Comparison of ENCODE assay signal across 19 mouse cellular contexts in the genomic region with DNA sequence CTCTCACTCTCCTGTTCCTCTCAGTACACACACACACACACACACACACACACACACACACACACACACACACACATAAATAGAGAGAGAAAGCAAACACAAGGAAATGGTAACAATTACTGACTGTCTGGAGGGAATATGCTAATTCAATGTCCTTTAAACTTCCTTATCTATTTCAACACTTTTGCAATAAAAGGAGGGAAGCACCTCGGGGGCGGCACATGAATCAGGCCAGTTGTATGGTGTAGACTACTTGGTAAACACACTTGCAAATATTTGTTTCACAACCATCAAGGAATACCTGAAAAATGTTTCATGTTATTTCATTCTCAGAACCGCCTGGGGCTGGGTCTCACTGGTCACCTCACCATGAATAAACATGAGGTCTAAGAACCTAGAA. TPM values are rescaled to one million over a fixed set of nuclear protein-coding genes. Genes with fewer than 3 reads are reported as not detected.
A peak's percentile ranks its signal among the peaks of the same experiment; 100 is the strongest.
DNase-seq lines count a peak whose midpoint lies in the region; ATAC-seq and TF ChIP-seq lines count a peak whose summit lies in the region.
"Had no signal": no experiment of that assay in that cellular context is flagged by ENCODE, and none has a peak within 500 bp of the region (broad histone marks: within the 10 kb centered on the region; RNA-seq: fewer than 3 reads in every experiment).

No protein-coding gene starts in this region.

- no peak for TF ChIP-seq EP300 in stomach, postnatal 0 days (optimal IDR thresholded peaks at IDR 0.05)

- peak overlapping the region; percentile 19; the same call in 1 of the 2 replicates for H3K27ac ChIP-seq in kidney, embryonic 15.5 days
- no peak overlapping the region for H3K27ac ChIP-seq in kidney, embryonic 14.5 days (ENCODE audit: low read depth, low read length)
- peak overlapping the region; percentile 89 for H3K27ac ChIP-seq in liver, embryonic 11.5 days (ENCODE audit: low read depth, low read length)
- no peak overlapping the region for H3K27ac ChIP-seq in stomach, postnatal 0 days (replicated peaks)
- H3K27ac ChIP-seq: embryonic facial prominence, embryonic 15.5 days; macrophage; midbrain, embryonic 13.5 days had no signal

- 0 out of 2 replicates have a peak, but pooled peaks cover 3% of the 10 kb centered on the region for H3K9me3 ChIP-seq in kidney, embryonic 15.5 days (replicated peaks)
- no peaks in the 10 kb centered on the region for H3K9me3 ChIP-seq in kidney, embryonic 14.5 days (ENCODE audit: control insufficient read depth, low read length)
- H3K9me3 ChIP-seq in liver, embryonic 11.5 days (ENCODE audit: control insufficient read depth, low read length): no peaks in the 10 kb centered on the region
- H3K9me3 ChIP-seq in stomach, postnatal 0 days (ENCODE audit: control insufficient read depth, low read length): no peaks in the 10 kb centered on the region
- H3K9me3 ChIP-seq: embryonic facial prominence, embryonic 15.5 days; midbrain, embryonic 13.5 days had no signal

- intact Hi-C loops in gastrocnemius, postnatal 36 days (cut with DNase I): no loop called here

- H3K4me1 ChIP-seq in kidney, embryonic 15.5 days: peaks cover 16% of the 10 kb centered on the region
- H3K4me1 ChIP-seq in kidney, embryonic 14.5 days (ENCODE audit: control insufficient read depth, insufficient read depth, low read length): no peaks in the 10 kb centered on the region
- H3K4me1 ChIP-seq in liver, embryonic 11.5 days (replicated peaks; ENCODE audit: control insufficient read depth, insufficient read depth, low read length): peaks cover 59% of the 10 kb centered on the region
- peaks cover 3% of the 10 kb centered on the region; the same call in 1 of the 2 replicates for H3K4me1 ChIP-seq in stomach, postnatal 0 days (replicated peaks; ENCODE audit: control insufficient read depth, insufficient read depth)

- H3K27me3 ChIP-seq in kidney, embryonic 15.5 days: no peaks in the 10 kb centered on the region
- no peaks in the 10 kb centered on the region for H3K27me3 ChIP-seq in kidney, embryonic 14.5 days (ENCODE audit: control insufficient read depth, insufficient read depth, low read length)
- no peaks in the 10 kb centered on the region for H3K27me3 ChIP-seq in liver, embryonic 11.5 days (replicated peaks; ENCODE audit: control insufficient read depth, insufficient read depth, low read length)
- no peaks in the 10 kb centered on the region for H3K27me3 ChIP-seq in stomach, postnatal 0 days (ENCODE audit: control insufficient read depth, insufficient read depth, low read length)
- H3K27me3 ChIP-seq: embryonic facial prominence, embryonic 15.5 days; midbrain, embryonic 13.5 days had no signal

- no peak overlapping the region for H3K4me3 ChIP-seq in kidney, embryonic 15.5 days (replicated peaks)
- no peak overlapping the region for H3K4me3 ChIP-seq in kidney, embryonic 14.5 days (ENCODE audit: low read length)
- no peak overlapping the region for H3K4me3 ChIP-seq in liver, embryonic 11.5 days (ENCODE audit: low read depth, low read length)
- H3K4me3 ChIP-seq in stomach, postnatal 0 days (ENCODE audit: low read depth, low read length): no peak overlapping the region
- H3K4me3 ChIP-seq: embryonic facial prominence, embryonic 15.5 days; midbrain, embryonic 13.5 days had no signal

- WGBS in kidney, embryonic 15.5 days: 71% methylated on average over 3 of the region's 3 CpGs
- WGBS in kidney, embryonic 14.5 days: 74% methylated on average over 3 of the region's 3 CpGs
- 46% methylated on average over 3 of the region's 3 CpGs for WGBS in liver, embryonic 11.5 days
- WGBS in stomach, postnatal 0 days: 52% methylated on average over 3 of the region's 3 CpGs

- no peak overlapping the region for H3K9ac ChIP-seq in kidney, embryonic 15.5 days
- H3K9ac ChIP-seq in kidney, embryonic 14.5 days (ENCODE audit: low read depth, low read length): no peak overlapping the region
- peak overlapping the region; percentile 23; the same call in 1 of the 2 replicates for H3K9ac ChIP-seq in liver, embryonic 11.5 days (ENCODE audit: low read depth, low read length)
- H3K9ac ChIP-seq in stomach, postnatal 0 days (ENCODE audit: low read length): no peak overlapping the region
- H3K9ac ChIP-seq: embryonic facial prominence, embryonic 15.5 days; midbrain, embryonic 13.5 days had no signal

- no peak for DNase-seq in liver, embryonic 11.5 days (ENCODE audit: low spot score)
- no peak for DNase-seq in stomach, postnatal 0 days (ENCODE audit: low spot score)
- no peak for DNase-seq in gastrocnemius, postnatal 36 days
- DNase-seq in urinary bladder, postnatal 25 days (ENCODE audit: low spot score): no peak
- DNase-seq: cerebellum, postnatal 10 days; embryo, embryonic 11 days; gastrocnemius, postnatal 14 days; left cerebral cortex, postnatal 4 days; lung, adult 2 months; thymus, postnatal 4 days had no signal

- no peak for TF ChIP-seq CTCF in stomach, postnatal 0 days (IDR thresholded peaks at IDR 0.05; ENCODE audit: low read depth)

- no peaks in the 10 kb centered on the region for H3K36me3 ChIP-seq in kidney, embryonic 15.5 days
- no peaks in the 10 kb centered on the region for H3K36me3 ChIP-seq in kidney, embryonic 14.5 days (ENCODE audit: control insufficient read depth, insufficient read depth, low read length)
- H3K36me3 ChIP-seq in liver, embryonic 11.5 days (ENCODE audit: control insufficient read depth, insufficient read depth, low read length): no peaks in the 10 kb centered on the region
- no peaks in the 10 kb centered on the region for H3K36me3 ChIP-seq in stomach, postnatal 0 days (ENCODE audit: control insufficient read depth, insufficient read depth, low read length)
- H3K36me3 ChIP-seq: embryonic facial prominence, embryonic 15.5 days; midbrain, embryonic 13.5 days had no signal

- ATAC-seq in kidney, embryonic 15.5 days (replicated peaks; ENCODE audit: low FRiP score): no peak
- ATAC-seq in kidney, embryonic 14.5 days (ENCODE audit: low FRiP score, low TSS enrichment): no peak
- peak; percentile 9; the same call in 1 of the 2 replicates for ATAC-seq in granulocyte monocyte progenitor cell, adult 5-6 weeks (replicated peaks; ENCODE audit: poor library complexity, severe bottlenecking)
- ATAC-seq in liver, embryonic 11.5 days (replicated peaks; ENCODE audit: low FRiP score): no peak
- 0 out of 2 replicates have a peak, but pooled peaks have one; percentile 6 for ATAC-seq in stomach, postnatal 0 days (ENCODE audit: low FRiP score, low TSS enrichment)
- ATAC-seq: midbrain, embryonic 13.5 days had no signal

- no peak overlapping the region for H3K4me2 ChIP-seq in kidney, embryonic 15.5 days
- no peak overlapping the region for H3K4me2 ChIP-seq in kidney, embryonic 14.5 days (replicated peaks; ENCODE audit: low read depth, low read length)
- no peak overlapping the region; the same call in 1 of the 2 replicates for H3K4me2 ChIP-seq in liver, embryonic 11.5 days
- no peak overlapping the region for H3K4me2 ChIP-seq in stomach, postnatal 0 days (replicated peaks; ENCODE audit: low read depth)
- H3K4me2 ChIP-seq: embryonic facial prominence, embryonic 15.5 days; midbrain, embryonic 13.5 days had no signal

RNA-seq across cellular contexts. Expression of a gene that starts 30.9 kb away (rescaled TPM):
- 0.80 and 1.1 TPM in 2 replicates for polyA plus RNA-seq in kidney, embryonic 15.5 days (2015; fragmentation: Nextera tagmentation; extraction: Ambion mirVana)
- 0.47 and 0.79 TPM in 2 replicates for polyA plus RNA-seq in kidney, embryonic 14.5 days (2014; fragmentation: Nextera tagmentation; extraction: Ambion mirVana)
- not detected in 2 replicates for total RNA-seq in granulocyte monocyte progenitor cell, adult 5-6 weeks (2014; fragmentation: Nextera tagmentation)
- not detected in 2 replicates for total RNA-seq in granulocyte monocyte progenitor cell, adult 5-6 weeks (2017)
- 15.0 and 16.7 TPM in 2 replicates for polyA plus RNA-seq in liver, embryonic 11.5 days (2014; fragmentation: Nextera tagmentation; extraction: Ambion mirVana)
- 1.2 and 1.4 TPM in 2 replicates for polyA plus RNA-seq in stomach, postnatal 0 days (2015; fragmentation: Nextera tagmentation; extraction: Ambion mirVana)
- total RNA-seq in gastrocnemius, postnatal 36 days (2021): not detected
- total RNA-seq: adrenal gland, adult 18-20 months; gastrocnemius, postnatal 14 days; left cerebral cortex, adult 18-20 months; left cerebral cortex, postnatal 4 days had no signal
- polyA plus RNA-seq: forebrain, embryonic 11.5 days; midbrain, embryonic 13.5 days had no signal

Comparison
In these comparisons a context has a peak if more than half of its experiments do, and no peak if none do; other contexts are left out.
1. H3K27ac ChIP-seq: peak in kidney, embryonic 15.5 days (single experiment) and liver, embryonic 11.5 days (single experiment); none in kidney, embryonic 14.5 days (single experiment) and stomach, postnatal 0 days (single experiment).
2. ATAC-seq: peak in granulocyte monocyte progenitor cell, adult 5-6 weeks (single experiment) and stomach, postnatal 0 days (single experiment); none in kidney, embryonic 15.5 days (single experiment), kidney, embryonic 14.5 days (single experiment) and liver, embryonic 11.5 days (single experiment).